Mouse (Mus musculus) small intestine, adult 2 months (tissue): ENCODE results near the gene Spock3. TPM values are rescaled to one million over a fixed set of nuclear protein-coding genes. Genes with fewer than 3 reads are reported as not detected.
"Not testable (repeated sequence)": the region's sequence is repeated elsewhere in the genome, so short reads cannot be mapped to it uniquely, and the experiment has no call there.

Source experiments
- H3K27ac ChIP-seq: fragments of 200-500 bp; 2 replicates; pipeline ENCODE4 v1.5.1; 2012; ENCODE audit warnings: low read depth, low read length, control low read depth, inconsistent platforms; ENCODE audit not compliant: insufficient read depth
- H3K27me3 ChIP-seq: fragments of 200-500 bp; 2 replicates; pipeline ENCODE4 v1.6.1; 2012; ENCODE audit warnings: mild to moderate bottlenecking, moderate library complexity, low read length, inconsistent platforms; ENCODE audit not compliant: control insufficient read depth, insufficient read depth
- H3K36me3 ChIP-seq: fragments of 200-500 bp; 2 replicates; pipeline ENCODE4 v1.6.1; 2012; ENCODE audit warnings: mild to moderate bottlenecking, low read length, control low read depth, inconsistent platforms; ENCODE audit not compliant: control insufficient read depth, insufficient read depth
- H3K4me1 ChIP-seq: fragments of 200-500 bp; 2 replicates; pipeline ENCODE4 v1.6.1; 2012; ENCODE audit warnings: low read length, inconsistent platforms, mixed read lengths; ENCODE audit not compliant: control insufficient read depth, insufficient read depth, insufficient read length
- H3K4me3 ChIP-seq: fragments of 200-500 bp; 2 replicates; pipeline ENCODE4 v1.5.1; 2012; ENCODE audit warnings: low read depth, mild to moderate bottlenecking, control low read depth, inconsistent platforms, low read length, moderate library complexity
- CTCF ChIP-seq: fragments of 200-500 bp; IDR thresholded peaks from 2 replicates; pipeline ENCODE4 v1.5.1; 2012; ENCODE audit warnings: low read depth, mild to moderate bottlenecking, control low read depth, inconsistent platforms, low read length, moderate library complexity, mixed read lengths; ENCODE audit not compliant: insufficient replicate concordance, insufficient read length; ENCODE audit errors: extremely low read depth
- POLR2A ChIP-seq: fragments of 200-500 bp; IDR thresholded peaks from 2 replicates; pipeline ENCODE4 v1.6.1; 2012; ENCODE audit warnings: low read depth, mild to moderate bottlenecking, control low read depth, inconsistent platforms, low read length, moderate library complexity
- WGBS: fragments of 180-500 bp; shearing (Covaris S2); methylation state at CpG from one replicate; pipeline ENCODE4 v1.1.7; 2018; 5-methylcytosine and 5-hydroxymethylcytosine counted together
- polyA plus RNA-seq: library from polyadenylated mRNA; depleted of rRNA; stranded (reverse); fragments of >200 nt; gene quantifications from 2 replicates; pipeline ENCODE4 v1.2.3, GENCODE M21; 2012

Gene Spock3
- polyA plus RNA-seq, 1 experiment = 0.04 TPM

DNA sequence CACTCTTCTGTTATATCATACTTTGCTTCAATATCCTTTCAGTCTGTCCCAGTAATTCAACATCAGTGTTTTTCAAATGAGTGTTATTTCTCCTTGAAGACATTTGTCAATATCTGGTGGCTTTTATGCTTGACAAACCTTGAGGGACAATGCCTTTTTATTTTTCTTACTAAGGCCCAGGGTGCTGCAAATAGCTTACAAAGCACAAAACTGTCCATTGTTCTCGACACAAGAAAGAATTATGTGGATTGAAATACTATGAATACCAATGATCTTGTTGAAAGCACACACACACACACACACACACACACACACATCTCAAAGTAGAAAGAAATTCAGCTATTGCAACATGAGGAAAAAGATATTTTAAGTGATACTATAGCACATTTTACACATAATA, 159.0 kb downstream of the Spock3 start:
- Histone ChIP-seq H3K36me3 (no peaks in the 10 kb centered on the region), H3K27ac (no peak overlapping the region), H3K4me3 (no peak overlapping the region), H3K4me1 (no peaks in the 10 kb centered on the region), H3K27me3 (no peaks in the 10 kb centered on the region)
- 47% methylated on average over 1 of the region's 1 CpGs for WGBS
- TF ChIP-seq CTCF = no peak
- TF ChIP-seq POLR2A = no peak

DNA sequence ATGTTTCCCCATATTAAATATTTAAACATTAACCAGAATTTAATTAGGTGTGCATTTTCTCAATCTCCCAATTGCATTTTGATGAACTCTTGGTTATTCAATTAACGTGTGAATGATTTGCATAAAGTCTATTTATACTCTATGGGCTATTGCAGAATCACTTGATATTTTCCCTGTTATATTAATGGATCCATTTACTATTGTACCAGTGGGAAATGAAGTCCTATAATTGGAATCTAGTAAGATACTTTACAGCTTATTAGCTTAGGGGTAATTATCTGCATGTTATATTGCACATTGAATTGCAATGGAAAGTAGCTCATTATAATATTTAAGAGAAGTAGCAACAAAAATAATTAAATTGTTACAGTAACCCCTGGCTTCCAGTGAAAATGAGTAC, 162.1 kb downstream of the Spock3 start:
- Histone ChIP-seq H3K27me3 (no peaks in the 10 kb centered on the region), H3K4me3 (no peak overlapping the region), H3K27ac (no peak overlapping the region), H3K4me1 (no peaks in the 10 kb centered on the region), H3K36me3 (no peaks in the 10 kb centered on the region)
- TF ChIP-seq POLR2A (no peak), CTCF (no peak)
- WGBS = 77% methylated on average over 1 of the region's 1 CpGs

- TF ChIP-seq POLR2A (no peak), CTCF (no peak)
- no peak overlapping the region for H3K4me3 ChIP-seq
- H3K36me3 ChIP-seq = no peaks in the 10 kb centered on the region
- H3K27me3 ChIP-seq = no peaks in the 10 kb centered on the region
- WGBS = 70% methylated on average over 2 of the region's 2 CpGs
- no peaks in the 10 kb centered on the region for H3K4me1 ChIP-seq
- H3K27ac ChIP-seq = no peak overlapping the region
Measured at GRCm38 (mm10) chr8:63120508-63120907, 169.7 kb downstream of the Spock3 start.

DNA sequence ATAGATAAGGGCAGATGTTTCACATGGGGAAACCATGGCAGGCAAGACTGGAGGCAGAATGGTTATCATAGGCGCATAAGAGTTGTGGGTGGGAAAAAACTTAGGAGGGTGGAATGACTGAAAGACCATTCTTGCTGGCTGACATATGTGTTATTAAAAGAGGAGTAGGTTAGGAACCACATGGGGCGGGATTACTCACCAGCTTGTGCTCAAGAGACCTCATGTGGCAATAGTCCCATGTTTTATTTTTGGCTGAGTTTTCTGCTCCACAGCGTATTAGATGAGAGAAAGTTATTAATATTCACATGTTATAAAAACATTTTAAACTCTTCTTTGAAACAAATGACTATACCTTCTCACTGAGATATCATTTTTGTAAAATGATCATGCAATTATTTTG, 184.6 kb downstream of the Spock3 start:
- no peaks in the 10 kb centered on the region for H3K27me3 ChIP-seq
- no peak overlapping the region for H3K4me3 ChIP-seq
- no peaks in the 10 kb centered on the region for H3K36me3 ChIP-seq
- H3K27ac ChIP-seq = no peak overlapping the region
- 84% methylated on average over 3 of the region's 3 CpGs for WGBS
- no peak for TF ChIP-seq CTCF
- no peak for TF ChIP-seq POLR2A
- no peaks in the 10 kb centered on the region for H3K4me1 ChIP-seq

DNA sequence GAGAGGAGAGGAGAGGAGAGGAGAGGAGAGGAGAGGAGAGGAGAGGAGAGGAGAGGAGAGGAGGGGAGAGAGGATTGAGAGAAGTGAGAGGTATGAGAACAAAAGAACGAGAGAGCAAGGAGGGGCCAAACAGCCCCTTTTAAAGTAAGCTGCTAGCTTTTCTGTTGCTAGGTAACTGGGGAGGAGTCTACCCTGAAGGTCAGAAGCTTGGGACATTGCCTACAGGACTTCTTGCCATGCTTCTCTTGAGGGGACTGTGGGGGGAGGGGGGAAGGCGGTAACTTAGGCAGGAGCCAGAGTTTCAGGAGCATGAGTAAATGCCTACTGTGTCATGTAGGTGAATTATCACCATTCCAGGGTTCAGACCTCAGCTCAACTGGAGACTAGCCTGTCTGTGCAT, 213.1 kb downstream of the Spock3 start:
- H3K4me3 ChIP-seq, H3K36me3 ChIP-seq: not testable (repeated sequence)
- 75% methylated on average over 2 of the region's 2 CpGs for WGBS

GRCm38 (mm10) chr8:63165326-63165725, 214.5 kb downstream of the Spock3 start:
- Histone ChIP-seq H3K36me3 (no peaks in the 10 kb centered on the region), H3K27ac (no peak overlapping the region), H3K27me3 (no peaks in the 10 kb centered on the region), H3K4me1 (no peaks in the 10 kb centered on the region), H3K4me3 (no peak overlapping the region)
- TF ChIP-seq POLR2A (no peak), CTCF (no peak)

More for the DNA sequence above, 213.1 kb downstream of the Spock3 start:
- not testable (repeated sequence) for H3K27ac ChIP-seq, H3K4me1 ChIP-seq, H3K27me3 ChIP-seq

DNA sequence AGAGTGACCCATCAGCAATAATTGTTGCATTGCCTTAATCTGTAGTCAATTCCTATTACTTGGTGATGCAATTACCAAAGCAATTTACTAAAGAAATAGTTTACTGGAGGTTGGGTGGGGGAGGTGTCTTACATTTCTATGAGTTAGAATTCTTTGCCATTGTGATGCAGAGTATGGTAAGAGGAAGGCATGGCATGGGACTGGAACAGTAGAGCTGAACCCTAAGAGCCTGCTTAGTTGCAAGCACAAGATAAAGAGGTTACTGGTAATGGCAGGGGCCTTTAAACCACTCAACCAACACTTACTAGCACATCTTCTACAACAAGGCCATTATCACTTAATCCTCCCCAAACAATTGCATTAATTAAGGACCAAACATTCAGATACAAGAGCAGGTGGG, 219.1 kb downstream of the Spock3 start:
- Histone ChIP-seq H3K27me3 (no peaks in the 10 kb centered on the region), H3K4me3 (no peak overlapping the region), H3K4me1 (no peaks in the 10 kb centered on the region), H3K27ac (no peak overlapping the region), H3K36me3 (no peaks in the 10 kb centered on the region)
- TF ChIP-seq CTCF = no peak
- TF ChIP-seq POLR2A = no peak

DNA sequence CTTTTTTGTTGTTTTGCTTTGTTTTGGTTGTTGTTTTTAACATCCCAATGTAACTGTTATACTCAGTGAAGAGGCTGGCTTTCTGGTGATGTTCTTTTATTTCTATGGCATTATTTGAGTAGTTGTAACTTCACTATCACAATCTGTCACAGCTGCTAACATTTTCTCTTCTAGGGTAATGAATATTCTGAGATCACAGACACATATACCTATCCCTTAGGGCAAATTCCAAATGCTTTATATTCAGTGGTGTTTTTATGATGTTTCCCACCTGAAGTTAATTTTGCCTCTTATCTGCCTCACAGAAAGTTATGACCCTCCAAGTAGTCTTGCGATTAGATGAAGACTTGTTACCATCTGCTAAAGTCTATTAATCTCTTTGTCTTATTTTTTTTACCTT, 230.5 kb downstream of the Spock3 start:
- TF ChIP-seq POLR2A (no peak), CTCF (no peak)
- WGBS = 40% methylated on average over 1 of the region's 1 CpGs
- H3K4me1 ChIP-seq = no peaks in the 10 kb centered on the region
- no peaks in the 10 kb centered on the region for H3K27me3 ChIP-seq
- no peak overlapping the region for H3K4me3 ChIP-seq
- no peaks in the 10 kb centered on the region for H3K36me3 ChIP-seq
- no peak overlapping the region for H3K27ac ChIP-seq
